Mouse (Mus musculus): Measurements from ENCODE around the gene Myoz1.

DNA sequence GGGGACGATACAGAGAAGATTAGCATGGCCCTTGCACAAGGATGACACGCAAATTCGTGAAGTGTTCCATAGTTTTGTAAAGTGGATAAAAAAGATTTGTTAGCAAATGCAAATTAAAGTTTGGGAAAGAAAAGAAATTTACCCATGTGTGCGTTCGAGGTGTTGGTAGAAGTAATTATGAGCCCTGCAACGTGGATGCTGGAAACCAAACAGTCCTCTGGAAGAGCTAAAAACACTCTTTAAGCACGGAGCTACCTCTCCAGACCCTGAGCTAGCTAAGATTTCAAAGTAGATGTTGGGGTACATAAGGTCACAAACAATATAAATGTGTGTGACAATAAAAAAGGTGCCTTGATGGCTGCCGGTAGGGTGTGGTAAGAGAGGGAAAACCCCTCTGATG, 45.2 kb upstream of the Myoz1 start:
- TF ChIP-seq CTCF (IDR thresholded peaks at IDR 0.05; ENCODE audit: low read depth) (no peak), EP300 (IDR thresholded peaks at IDR 0.05; ENCODE audit: low read depth) (no peak)
